Mouse (Mus musculus): ENCODE data around the gene Zg16. TPM values are rescaled to one million over a fixed set of nuclear protein-coding genes. Genes with fewer than 3 reads are reported as not detected.

Gene Zg16
- total RNA-seq, 2 experiments from 2014 or later: not detected

GRCm38 (mm10) chr7:127009307-127010085 lies 77.6 kb downstream of the Zg16 start:
- intact Hi-C loops (cut with DNase I): no loop called here

GRCm38 (mm10) chr7:127008239-127009019 lies 78.7 kb downstream of the Zg16 start:
- intact Hi-C loops (cut with DNase I): no loop called here
- DNase-seq: peak; percentile 85

More at GRCm38 (mm10) chr7:127009307-127010085, 77.6 kb downstream of the Zg16 start:
- no peak for DNase-seq

- intact Hi-C loops (cut with DNase I): no loop called here
- no peak for DNase-seq
Observed at GRCm38 (mm10) chr7:127007313-127008024, 79.7 kb downstream of the Zg16 start.

GRCm38 (mm10) chr7:127004122-127004875 lies 82.8 kb downstream of the Zg16 start:
- intact Hi-C loops (cut with DNase I): no loop called here

GRCm38 (mm10) chr7:127003620-127004019 lies 83.5 kb downstream of the Zg16 start:
- no peak for DNase-seq
- intact Hi-C loops (cut with DNase I): no loop called here

More at GRCm38 (mm10) chr7:127004122-127004875, 82.8 kb downstream of the Zg16 start:
- no peak for DNase-seq

Small RNA genes within 50 kb of the gene (microRNA-seq; reads per million reads assigned to microRNA genes)
- gene Gm44343: not detected

Other genes with a start within 250 kb of the Zg16 start
- 10 to 100 TPM; 74.3 to 84.4 TPM for gene Doc2a, start 239.9 kb downstream of the Zg16 start, total RNA-seq (2021)
- 10 to 100 TPM; 31.5 to 41.2 TPM for gene Hirip3, start 225.4 kb downstream of the Zg16 start, total RNA-seq (2021)
- 10 to 100 TPM; 61.7 to 65.2 TPM for gene Ino80e, start 225.0 kb downstream of the Zg16 start, total RNA-seq (2021)
- 100 to 1,000 TPM; 158 to 165 TPM for gene Taok2, start 202.6 kb downstream of the Zg16 start, total RNA-seq (2021)
- gene Tmem219, start 164.4 kb downstream of the Zg16 start, total RNA-seq (2021): 10 to 100 TPM; 19.4 to 20.8 TPM
- gene Kctd13, start 158.4 kb downstream of the Zg16 start, total RNA-seq (2021): 100 to 1,000 TPM; 151 to 167 TPM
- gene Asphd1, start 137.7 kb downstream of the Zg16 start, total RNA-seq (2021): 10 to 100 TPM; 26.5 to 31.9 TPM
- 100 to 1,000 TPM; 214 to 235 TPM for gene Sez6l2, start 136.8 kb downstream of the Zg16 start, total RNA-seq (2021)
- 100 to 1,000 TPM in 1 of 2 experiments, 10 to 100 TPM in 1; 92.7 to 104 TPM for gene Cdipt, start 111.4 kb downstream of the Zg16 start, total RNA-seq (2021)
- gene Cdiptos, start 111.2 kb downstream of the Zg16 start, total RNA-seq (2021): not detected
- gene Mvp, start 72.7 kb downstream of the Zg16 start, total RNA-seq (2021): 1 to 10 TPM; 5.4 to 6.0 TPM
- gene Pagr1b, start 70.8 kb downstream of the Zg16 start, total RNA-seq (2021): 1 to 10 TPM in 1 of 2 experiments, not detected in 1; 1.6 TPM
- 10 to 100 TPM; 10.2 to 15.4 TPM for gene Pagr1a, start 70.0 kb downstream of the Zg16 start, total RNA-seq (2021)
- 10 to 100 TPM; 36.7 to 48.6 TPM for gene Gm42742, start 66.2 kb downstream of the Zg16 start, total RNA-seq (2021)
- gene Prrt2, start 66.1 kb downstream of the Zg16 start, total RNA-seq (2021): 100 to 1,000 TPM; 132 to 136 TPM
- gene Maz, start 60.3 kb downstream of the Zg16 start, total RNA-seq (2021): 100 to 1,000 TPM; 322 to 334 TPM
- 10 to 100 TPM; 10.4 to 12.5 TPM for gene Kif22, start 44.9 kb downstream of the Zg16 start, total RNA-seq (2021)
- gene AI467606, start 4.0 kb upstream of the Zg16 start, total RNA-seq (2021): under 1 TPM; 0.77 to 0.90 TPM
- gene Qprt, start 34.9 kb upstream of the Zg16 start, total RNA-seq (2021): under 1 TPM in 1 of 2 experiments, not detected in 1; 0.18 TPM
- under 1 TPM; 0.22 to 0.74 TPM for gene Spn, start 50.5 kb upstream of the Zg16 start, total RNA-seq (2021)
- 10 to 100 TPM; 65.8 to 78.8 TPM for gene Cd2bp2, start 108.7 kb upstream of the Zg16 start, total RNA-seq (2021)
- gene Tbc1d10b, start 121.1 kb upstream of the Zg16 start, total RNA-seq (2021): 10 to 100 TPM; 73.8 to 78.8 TPM
- 1 to 10 TPM in 1 of 2 experiments, not detected in 1; 1.2 TPM for gene Mylpf, start 121.6 kb upstream of the Zg16 start, total RNA-seq (2021)
- gene Zfp553, start 145.7 kb upstream of the Zg16 start, total RNA-seq (2021): 10 to 100 TPM; 28.4 to 28.8 TPM
- 1 to 10 TPM; 7.9 to 8.8 TPM for gene Sept1, start 145.8 kb upstream of the Zg16 start, total RNA-seq (2021)
- gene Zfp771, start 156.9 kb upstream of the Zg16 start, total RNA-seq (2021): 10 to 100 TPM; 54.9 to 64.5 TPM
- 10 to 100 TPM; 49.8 to 63.1 TPM for gene Dctpp1, start 173.4 kb upstream of the Zg16 start, total RNA-seq (2021)
- gene Sephs2, start 186.7 kb upstream of the Zg16 start, total RNA-seq (2021): 10 to 100 TPM; 42.6 to 42.9 TPM
- 1 to 10 TPM; 1.2 to 1.6 TPM for gene Itgal, start 208.9 kb upstream of the Zg16 start, total RNA-seq (2021)

All from left cerebral cortex, postnatal 4 days (tissue).